Comparison of ENCODE assay signal across 8 mouse cellular contexts in the genomic region with DNA sequence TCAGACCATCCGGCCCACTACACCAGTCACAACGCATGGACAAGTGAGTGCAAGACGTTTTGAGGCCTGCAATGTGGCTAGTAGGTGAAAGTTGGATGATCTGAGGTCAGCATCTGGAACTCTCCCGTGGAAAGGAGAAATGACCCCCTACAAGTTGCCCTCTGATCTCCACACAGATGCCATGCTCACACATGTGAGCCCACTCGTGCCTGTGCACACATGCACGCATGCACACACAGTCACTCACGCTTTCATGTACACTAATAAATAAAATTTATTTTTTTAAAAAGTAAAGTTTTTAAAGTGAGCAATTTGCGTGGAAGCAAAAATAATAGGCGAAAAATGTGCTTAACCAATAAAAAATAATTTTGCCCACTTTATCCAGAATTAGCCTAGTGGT.
DNase-seq lines count a peak whose midpoint lies in the region; ATAC-seq lines count a peak whose summit lies in the region.

No protein-coding gene starts in this region.

- H3K4me3 ChIP-seq in kidney, embryonic 14.5 days (ENCODE audit: low read length): peak overlapping the region; percentile 33; the same call in 1 of the 2 replicates
- peak overlapping the region; percentile 45 for H3K4me3 ChIP-seq in forebrain, embryonic 12.5 days (replicated peaks)
- H3K4me3 ChIP-seq in intestine, embryonic 15.5 days (replicated peaks): peak overlapping the region; percentile 30; the same call in 1 of the 2 replicates
- no peak overlapping the region for H3K4me3 ChIP-seq in neural tube, embryonic 12.5 days

- H3K27me3 ChIP-seq in kidney, embryonic 14.5 days (ENCODE audit: control insufficient read depth, insufficient read depth, low read length): no peaks in the 10 kb centered on the region
- 0 out of 2 replicates have a peak, but pooled peaks cover 4% of the 10 kb centered on the region for H3K27me3 ChIP-seq in forebrain, embryonic 12.5 days
- no peaks in the 10 kb centered on the region for H3K27me3 ChIP-seq in intestine, embryonic 15.5 days (replicated peaks)
- no peaks in the 10 kb centered on the region for H3K27me3 ChIP-seq in neural tube, embryonic 12.5 days (replicated peaks)

- H3K27ac ChIP-seq in kidney, embryonic 14.5 days (ENCODE audit: low read depth, low read length): no peak overlapping the region
- no peak overlapping the region for H3K27ac ChIP-seq in forebrain, embryonic 12.5 days
- no peak overlapping the region for H3K27ac ChIP-seq in intestine, embryonic 15.5 days
- H3K27ac ChIP-seq in neural tube, embryonic 12.5 days: no peak overlapping the region

- no peak overlapping the region for H3K9ac ChIP-seq in kidney, embryonic 14.5 days (ENCODE audit: low read depth, low read length)
- no peak overlapping the region for H3K9ac ChIP-seq in forebrain, embryonic 12.5 days
- no peak overlapping the region for H3K9ac ChIP-seq in intestine, embryonic 15.5 days
- no peak overlapping the region for H3K9ac ChIP-seq in neural tube, embryonic 12.5 days

- H3K36me3 ChIP-seq in kidney, embryonic 14.5 days (ENCODE audit: control insufficient read depth, insufficient read depth, low read length): no peaks in the 10 kb centered on the region
- no peaks in the 10 kb centered on the region for H3K36me3 ChIP-seq in forebrain, embryonic 12.5 days (replicated peaks)
- no peaks in the 10 kb centered on the region for H3K36me3 ChIP-seq in intestine, embryonic 15.5 days
- H3K36me3 ChIP-seq in neural tube, embryonic 12.5 days: no peaks in the 10 kb centered on the region

- peak overlapping the region; percentile 64 for H3K4me2 ChIP-seq in kidney, embryonic 14.5 days (replicated peaks; ENCODE audit: low read depth, low read length)
- H3K4me2 ChIP-seq in forebrain, embryonic 12.5 days: peak overlapping the region; percentile 63
- peak overlapping the region; percentile 69 for H3K4me2 ChIP-seq in intestine, embryonic 15.5 days (replicated peaks)
- H3K4me2 ChIP-seq in neural tube, embryonic 12.5 days (replicated peaks): peak overlapping the region; percentile 60

- 78% methylated on average over 9 of the region's 9 CpGs for WGBS in kidney, embryonic 14.5 days
- WGBS in forebrain, embryonic 12.5 days: 81% methylated on average over 9 of the region's 9 CpGs
- 84% methylated on average over 9 of the region's 9 CpGs for WGBS in intestine, embryonic 15.5 days
- WGBS in neural tube, embryonic 12.5 days: 80% methylated on average over 9 of the region's 9 CpGs

- ATAC-seq in kidney, embryonic 14.5 days (ENCODE audit: low FRiP score, low TSS enrichment): no peak
- ATAC-seq in forebrain, embryonic 12.5 days (ENCODE audit: low FRiP score): peak; percentile 52; the same call in 1 of the 2 replicates
- no peak for ATAC-seq in intestine, embryonic 15.5 days
- no peak for ATAC-seq in neural tube, embryonic 12.5 days (ENCODE audit: low FRiP score, low read depth)

- no peaks in the 10 kb centered on the region for H3K9me3 ChIP-seq in kidney, embryonic 14.5 days (ENCODE audit: control insufficient read depth, low read length)
- H3K9me3 ChIP-seq in forebrain, embryonic 12.5 days: no peaks in the 10 kb centered on the region
- H3K9me3 ChIP-seq in intestine, embryonic 15.5 days: no peaks in the 10 kb centered on the region
- no peaks in the 10 kb centered on the region for H3K9me3 ChIP-seq in neural tube, embryonic 12.5 days

- no peak for DNase-seq in kidney, adult 9 months
- no peak for DNase-seq in right cerebral cortex, postnatal 14 days
- DNase-seq in left cerebral cortex, adult 9 months (ENCODE audit: low spot score in 2 of 2): no peak
- no peak for DNase-seq in embryo, embryonic 10 days (ENCODE audit: low spot score)

- 0 out of 2 replicates have a peak, but pooled peaks cover 7% of the 10 kb centered on the region for H3K4me1 ChIP-seq in kidney, embryonic 14.5 days (ENCODE audit: control insufficient read depth, insufficient read depth, low read length)
- peaks cover 11% of the 10 kb centered on the region for H3K4me1 ChIP-seq in forebrain, embryonic 12.5 days
- peaks cover 12% of the 10 kb centered on the region; the same call in 1 of the 2 replicates for H3K4me1 ChIP-seq in intestine, embryonic 15.5 days (replicated peaks)
- H3K4me1 ChIP-seq in neural tube, embryonic 12.5 days: peaks cover 8% of the 10 kb centered on the region; the same call in 1 of the 2 replicates
